Mouse (Mus musculus) forebrain, embryonic 15.5 days (tissue): ENCODE measurements around the gene Vipas39. TPM values are rescaled to one million over a fixed set of nuclear protein-coding genes. Genes with fewer than 3 reads are reported as not detected.
A peak's percentile ranks its signal among the peaks of the same experiment; 100 is the strongest.
"Not testable (repeated sequence)": the region's sequence is repeated elsewhere in the genome, so short reads cannot be mapped to it uniquely, and the experiment has no call there.

Source experiments
- ATAC-seq: fragments of 200-750 bp; cut with Nextera tagmentation; replicated peaks from 2 replicates; pipeline ENCODE4 v1.8.0; 2017; ENCODE audit warnings: mild to moderate bottlenecking, moderate TSS enrichment, moderate library complexity
- H3K27ac ChIP-seq: fragments of 300-500 bp; sonication (generic); replicated peaks from 2 replicates; pipeline ENCODE4 v1.5.1; 2015; ENCODE audit warnings: mild to moderate bottlenecking, inconsistent platforms
- H3K27me3 ChIP-seq: fragments of 300-500 bp; sonication (generic); 2 replicates; pipeline ENCODE4 v1.6.1; 2015; ENCODE audit warnings: inconsistent platforms
- H3K36me3 ChIP-seq: fragments of 300-500 bp; sonication (generic); 2 replicates; pipeline ENCODE4 v1.6.1; 2015; ENCODE audit warnings: mild to moderate bottlenecking, inconsistent platforms
- H3K4me1 ChIP-seq: fragments of 300-500 bp; sonication (generic); 2 replicates; pipeline ENCODE4 v1.6.1; 2015; ENCODE audit warnings: inconsistent platforms
- H3K4me2 ChIP-seq: fragments of 300-500 bp; sonication (generic); replicated peaks from 2 replicates; pipeline ENCODE4 v1.6.1; 2015; ENCODE audit warnings: mild to moderate bottlenecking, inconsistent platforms
- H3K4me3 ChIP-seq: fragments of 300-500 bp; sonication (generic); 2 replicates; pipeline ENCODE4 v1.5.1; 2015; ENCODE audit warnings: mild to moderate bottlenecking, inconsistent platforms
- H3K9ac ChIP-seq: fragments of 300-500 bp; sonication (generic); replicated peaks from 2 replicates; pipeline ENCODE4 v1.6.1; 2015; ENCODE audit warnings: mild to moderate bottlenecking, inconsistent platforms
- H3K9me3 ChIP-seq: fragments of 300-500 bp; sonication (generic); 2 replicates; pipeline ENCODE4 v1.6.1; 2016; ENCODE audit warnings: inconsistent platforms
- WGBS: fragments of 180-500 bp; shearing (Covaris S2); methylation state at CpG from one replicate; pipeline ENCODE4 v1.1.7; 2015; ENCODE audit warnings: mixed read lengths; 5-methylcytosine and 5-hydroxymethylcytosine counted together
- polyA plus RNA-seq: library from polyadenylated mRNA; unstranded; fragments of >200 nt; fragmentation: Nextera tagmentation; extraction: Ambion mirVana; gene quantifications from 2 replicates; pipeline ENCODE4 v1.2.1, GENCODE M21; 2015

The Vipas39 gene
- 72.3 and 77.1 TPM in 2 replicates for polyA plus RNA-seq

- Histone ChIP-seq H3K9ac (peak within 1 kb of the TSS; percentile 92), H3K27ac (peak within 1 kb of the TSS; percentile 93), H3K36me3 (peaks cover 41% of the 10 kb centered on the region), H3K4me3 (peak within 1 kb of the TSS; percentile 78), H3K4me2 (peak within 1 kb of the TSS; percentile 96), H3K27me3 (no peaks in the 10 kb centered on the region), H3K9me3 (no peaks in the 10 kb centered on the region), H3K4me1 (peaks cover 31% of the 10 kb centered on the region)
- ATAC-seq = peak; percentile 98
- WGBS = under 1% methylated on average over 31 of the region's 31 CpGs
Measured at GRCm38 (mm10) chr12:87266108-87266826, at the start of gene Vipas39, which contains the start of gene Ahsa1. TSS of gene Vipas39 (minus strand) at chr12:87266256. TSS of gene Ahsa1 (plus strand) at chr12:87266479.

DNA sequence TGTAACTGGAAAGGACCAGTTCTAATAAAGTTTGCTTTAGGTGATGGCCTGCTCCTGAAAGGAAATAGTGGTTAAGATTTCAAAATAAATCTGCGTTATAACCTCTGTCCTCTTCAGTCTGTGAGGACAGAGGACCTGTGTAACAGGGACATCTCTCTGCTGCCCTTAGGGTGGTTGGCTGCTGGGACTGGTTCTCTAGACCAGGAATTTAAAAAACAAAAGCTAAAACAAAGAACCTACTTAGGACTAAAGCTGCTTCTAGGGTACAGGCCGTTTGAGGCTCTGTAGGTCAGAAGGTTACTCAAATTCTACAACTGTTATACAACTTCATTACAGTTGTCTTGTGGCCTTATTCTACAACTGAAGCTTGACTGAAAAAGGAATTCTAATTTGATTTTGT lies 47.0 kb upstream of the Vipas39 start:
- H3K4me2 ChIP-seq = no peak overlapping the region
- ATAC-seq = no peak
- H3K27ac ChIP-seq = no peak overlapping the region
- no peak overlapping the region for H3K4me3 ChIP-seq
- H3K27me3 ChIP-seq = no peaks in the 10 kb centered on the region
- WGBS = 62% methylated on average over 2 of the region's 2 CpGs
- H3K9ac ChIP-seq = no peak overlapping the region
- H3K4me1 ChIP-seq = no peaks in the 10 kb centered on the region
- no peaks in the 10 kb centered on the region for H3K9me3 ChIP-seq
- H3K36me3 ChIP-seq = peaks cover 11% of the 10 kb centered on the region; the same call in 1 of the 2 replicates

DNA sequence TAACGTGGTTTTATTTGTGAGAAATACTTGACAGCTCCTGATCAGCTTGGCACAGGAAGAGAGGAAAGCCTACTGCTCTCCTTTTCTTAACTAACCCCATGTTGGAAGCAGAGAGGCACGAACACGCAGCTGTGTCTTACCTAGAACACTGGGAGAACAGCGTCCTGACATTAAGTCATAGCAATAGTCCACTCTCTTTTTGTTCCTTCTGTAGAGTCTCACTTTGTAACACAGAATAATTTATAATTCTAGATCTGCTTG lies 40.5 kb upstream of the Vipas39 start:
- peaks cover 17% of the 10 kb centered on the region for H3K4me1 ChIP-seq
- H3K4me3 ChIP-seq, H3K9me3 ChIP-seq, H3K9ac ChIP-seq, H3K27ac ChIP-seq, H3K4me2 ChIP-seq, H3K27me3 ChIP-seq, ATAC-seq: not testable (repeated sequence)
- peaks cover 11% of the 10 kb centered on the region; the same call in 1 of the 2 replicates for H3K36me3 ChIP-seq
- 48% methylated on average over 4 of the region's 4 CpGs for WGBS

GRCm38 (mm10) chr12:87305767-87306583 lies 39.9 kb upstream of the Vipas39 start:
- H3K4me3 ChIP-seq = no peak overlapping the region

GRCm38 (mm10) chr12:87301189-87301588 lies 35.1 kb upstream of the Vipas39 start:
- Histone ChIP-seq H3K4me2 (no peak overlapping the region), H3K9me3 (no peaks in the 10 kb centered on the region), H3K9ac (no peak overlapping the region), H3K27me3 (peaks cover 23% of the 10 kb centered on the region), H3K4me1 (peaks cover 25% of the 10 kb centered on the region), H3K4me3 (no peak overlapping the region), H3K36me3 (no peaks in the 10 kb centered on the region), H3K27ac (no peak overlapping the region)
- WGBS = 50% methylated on average over 4 of the region's 4 CpGs
- no peak for ATAC-seq

More at GRCm38 (mm10) chr12:87305767-87306583, 39.9 kb upstream of the Vipas39 start:
- Histone ChIP-seq H3K9me3 (no peaks in the 10 kb centered on the region), H3K36me3 (peaks cover 11% of the 10 kb centered on the region; the same call in 1 of the 2 replicates), H3K4me2 (peak overlapping the region; percentile 22; the same call in 1 of the 2 replicates), H3K27me3 (peaks cover 5% of the 10 kb centered on the region), H3K27ac (peak overlapping the region; percentile 65), H3K9ac (no peak overlapping the region; the same call in 1 of the 2 replicates), H3K4me1 (peaks cover 17% of the 10 kb centered on the region)
- WGBS = 14% methylated on average over 13 of the region's 13 CpGs
- peak; percentile 76 for ATAC-seq

DNA sequence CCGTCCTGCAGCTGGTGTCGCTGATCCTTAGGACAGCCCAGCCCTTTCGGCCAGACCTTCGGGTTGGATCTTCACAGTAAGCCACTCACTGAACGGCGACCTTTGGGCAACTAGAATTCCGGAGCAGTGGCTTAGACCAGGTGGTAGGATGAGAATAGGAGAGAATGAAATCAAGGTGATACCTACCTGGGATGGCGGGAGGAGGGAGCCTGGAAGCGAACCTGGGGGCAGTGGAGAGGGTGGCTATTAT lies 34.3 kb upstream of the Vipas39 start:
- 1% methylated on average over 9 of the region's 9 CpGs for WGBS
- Histone ChIP-seq H3K9ac (peak overlapping the region; percentile 62; the same call in 1 of the 2 replicates), H3K27me3 (peaks cover 23% of the 10 kb centered on the region), H3K4me2 (peak overlapping the region; percentile 96), H3K4me1 (peaks cover 17% of the 10 kb centered on the region), H3K9me3 (no peaks in the 10 kb centered on the region), H3K4me3 (peak overlapping the region; percentile 74), H3K27ac (no peak overlapping the region), H3K36me3 (no peaks in the 10 kb centered on the region)
- ATAC-seq = no peak

GRCm38 (mm10) chr12:87299657-87300440 lies 33.8 kb upstream of the Vipas39 start, which contains the start of gene Ism2:
TSS of gene Ism2 (minus strand) at chr12:87299705.
- H3K9me3 ChIP-seq = no peaks in the 10 kb centered on the region
- peak within 1 kb of the TSS; percentile 96 for H3K4me2 ChIP-seq
- H3K27ac ChIP-seq = no peak within 1 kb of the TSS
- under 1% methylated on average over 85 of the region's 86 CpGs for WGBS
- H3K9ac ChIP-seq = peak within 1 kb of the TSS; percentile 62
- peaks cover 15% of the 10 kb centered on the region for H3K4me1 ChIP-seq
- H3K27me3 ChIP-seq = peaks cover 23% of the 10 kb centered on the region
- ATAC-seq = peak; percentile 72
- H3K4me3 ChIP-seq = peak within 1 kb of the TSS; percentile 74
- H3K36me3 ChIP-seq = no peaks in the 10 kb centered on the region

DNA sequence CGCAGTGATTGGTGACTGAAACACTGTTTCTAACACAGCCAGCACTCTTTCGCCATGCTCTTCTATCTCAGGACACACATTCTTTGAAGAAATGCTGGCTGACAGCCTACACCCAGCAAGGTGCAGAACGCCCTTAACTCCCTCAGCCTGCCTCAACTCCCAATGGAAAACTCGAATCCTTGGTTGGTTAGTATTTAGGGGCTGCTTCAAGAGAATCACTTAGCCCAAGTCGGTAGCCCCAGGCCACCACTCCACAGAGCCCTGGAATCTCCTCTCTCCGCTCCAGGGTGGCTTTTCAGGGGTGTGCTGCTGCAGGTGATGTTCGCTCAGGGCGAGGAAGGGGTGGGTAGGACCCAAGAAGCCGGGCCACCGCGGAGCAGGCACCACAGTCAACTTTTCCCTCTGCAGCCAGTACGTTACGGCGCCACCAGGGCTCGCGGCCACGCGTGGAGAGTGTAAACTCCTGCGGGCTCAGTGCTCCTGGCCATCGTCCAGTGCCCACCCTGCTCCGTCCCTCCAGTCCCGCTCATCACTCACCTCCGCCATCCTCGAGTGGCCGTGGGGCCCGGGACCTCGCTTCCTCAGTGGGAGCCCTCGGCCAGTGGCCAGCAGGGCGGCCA lies 33.1 kb upstream of the Vipas39 start:
- Histone ChIP-seq H3K9ac (peak overlapping the region; percentile 62), H3K4me1 (peaks cover 15% of the 10 kb centered on the region), H3K4me3 (peak overlapping the region; percentile 74), H3K27me3 (peaks cover 23% of the 10 kb centered on the region), H3K9me3 (no peaks in the 10 kb centered on the region), H3K27ac (no peak overlapping the region), H3K36me3 (no peaks in the 10 kb centered on the region), H3K4me2 (peak overlapping the region; percentile 96)
- peak; percentile 64 for ATAC-seq
- 9% methylated on average over 29 of the region's 29 CpGs for WGBS

- no peaks in the 10 kb centered on the region for H3K36me3 ChIP-seq
- H3K9ac ChIP-seq = no peak overlapping the region
- no peaks in the 10 kb centered on the region for H3K9me3 ChIP-seq
- H3K4me3 ChIP-seq = no peak overlapping the region
- H3K4me1 ChIP-seq = no peaks in the 10 kb centered on the region
- no peak overlapping the region for H3K4me2 ChIP-seq
- H3K27ac ChIP-seq = no peak overlapping the region
- 73% methylated on average over 6 of the region's 6 CpGs for WGBS
- ATAC-seq = no peak
- H3K27me3 ChIP-seq = peaks cover 3% of the 10 kb centered on the region; the same call in 1 of the 2 replicates
Measured at GRCm38 (mm10) chr12:87293934-87294333, 27.9 kb upstream of the Vipas39 start.

GRCm38 (mm10) chr12:87289100-87289499 lies 23.0 kb upstream of the Vipas39 start:
- no peaks in the 10 kb centered on the region for H3K9me3 ChIP-seq
- H3K4me2 ChIP-seq = no peak overlapping the region
- H3K36me3 ChIP-seq = no peaks in the 10 kb centered on the region
- ATAC-seq = no peak
- H3K27ac ChIP-seq = no peak overlapping the region
- H3K27me3 ChIP-seq = no peaks in the 10 kb centered on the region
- WGBS = 90% methylated on average over 5 of the region's 5 CpGs
- H3K9ac ChIP-seq = no peak overlapping the region
- no peaks in the 10 kb centered on the region for H3K4me1 ChIP-seq
- no peak overlapping the region for H3K4me3 ChIP-seq

GRCm38 (mm10) chr12:87284726-87285125 lies 18.7 kb upstream of the Vipas39 start:
- Histone ChIP-seq H3K4me1 (no peaks in the 10 kb centered on the region), H3K27me3 (no peaks in the 10 kb centered on the region), H3K9ac (no peak overlapping the region), H3K4me2 (no peak overlapping the region), H3K27ac (no peak overlapping the region), H3K9me3 (no peaks in the 10 kb centered on the region), H3K4me3 (no peak overlapping the region), H3K36me3 (no peaks in the 10 kb centered on the region)
- no peak for ATAC-seq
- WGBS = 93% methylated on average over 5 of the region's 5 CpGs
